Mouse (Mus musculus) midbrain, embryonic 11.5 days (tissue): ENCODE data around the gene Als2cl. TPM values are rescaled to one million over a fixed set of nuclear protein-coding genes. Genes with fewer than 3 reads are reported as not detected.
A peak's percentile ranks its signal among the peaks of the same experiment; 100 is the strongest.

Experiments
- ATAC-seq: fragments of 200-750 bp; cut with Nextera tagmentation; 2 replicates; pipeline ENCODE4 v1.8.0; 2017; ENCODE audit warnings: moderate TSS enrichment, moderate library complexity; ENCODE audit not compliant: low FRiP score
- DNase-seq: peaks from one replicate; pipeline ENCODE4 v3.0.0; 2015; ENCODE audit warnings: low spot score; ENCODE audit errors: missing footprints
- H3K27ac ChIP-seq: fragments of 300-500 bp; sonication (generic); 2 replicates; pipeline ENCODE4 v1.5.1; 2014; ENCODE audit warnings: low read depth, low read length
- H3K27me3 ChIP-seq: fragments of 300-500 bp; sonication (generic); 2 replicates; pipeline ENCODE4 v1.6.1; 2014; ENCODE audit warnings: mild to moderate bottlenecking, low read length, moderate library complexity, mixed read lengths; ENCODE audit not compliant: control insufficient read depth, insufficient read depth
- H3K36me3 ChIP-seq: fragments of 300-500 bp; sonication (generic); 2 replicates; pipeline ENCODE4 v1.6.1; 2014; ENCODE audit warnings: mild to moderate bottlenecking, low read length, moderate library complexity, mixed read lengths; ENCODE audit not compliant: control insufficient read depth, insufficient read depth
- H3K4me1 ChIP-seq: fragments of 300-500 bp; sonication (generic); 2 replicates; pipeline ENCODE4 v1.6.1; 2014; ENCODE audit warnings: low read length; ENCODE audit not compliant: control insufficient read depth, insufficient read depth
- H3K4me2 ChIP-seq: fragments of 300-500 bp; sonication (generic); 2 replicates; pipeline ENCODE4 v1.6.1; 2014; ENCODE audit warnings: mild to moderate bottlenecking, moderate library complexity
- H3K4me3 ChIP-seq: fragments of 300-500 bp; sonication (generic); 2 replicates; pipeline ENCODE4 v1.5.1; 2014; ENCODE audit warnings: low read depth, low read length
- H3K9ac ChIP-seq: fragments of 300-500 bp; sonication (generic); 2 replicates; pipeline ENCODE4 v1.6.1; 2014; ENCODE audit warnings: low read length
- H3K9me3 ChIP-seq: fragments of 300-500 bp; sonication (generic); 2 replicates; pipeline ENCODE4 v1.6.1; 2016; ENCODE audit warnings: low read length; ENCODE audit not compliant: control insufficient read depth
- WGBS: fragments of 180-500 bp; shearing (Covaris S2); extraction: QIAGEN DNeasy Blood & Tissue Kit; methylation state at CpG from one replicate; pipeline ENCODE4 v1.1.7; 2014; 5-methylcytosine and 5-hydroxymethylcytosine counted together
- polyA plus RNA-seq: library from polyadenylated mRNA; unstranded; fragments of >200 nt; fragmentation: Nextera tagmentation; extraction: Ambion mirVana; gene quantifications from 2 replicates; pipeline ENCODE4 v1.2.1, GENCODE M21; 2014

The Als2cl gene
- polyA plus RNA-seq, 1 experiment from 2014 or later = 0.71 TPM

DNA sequence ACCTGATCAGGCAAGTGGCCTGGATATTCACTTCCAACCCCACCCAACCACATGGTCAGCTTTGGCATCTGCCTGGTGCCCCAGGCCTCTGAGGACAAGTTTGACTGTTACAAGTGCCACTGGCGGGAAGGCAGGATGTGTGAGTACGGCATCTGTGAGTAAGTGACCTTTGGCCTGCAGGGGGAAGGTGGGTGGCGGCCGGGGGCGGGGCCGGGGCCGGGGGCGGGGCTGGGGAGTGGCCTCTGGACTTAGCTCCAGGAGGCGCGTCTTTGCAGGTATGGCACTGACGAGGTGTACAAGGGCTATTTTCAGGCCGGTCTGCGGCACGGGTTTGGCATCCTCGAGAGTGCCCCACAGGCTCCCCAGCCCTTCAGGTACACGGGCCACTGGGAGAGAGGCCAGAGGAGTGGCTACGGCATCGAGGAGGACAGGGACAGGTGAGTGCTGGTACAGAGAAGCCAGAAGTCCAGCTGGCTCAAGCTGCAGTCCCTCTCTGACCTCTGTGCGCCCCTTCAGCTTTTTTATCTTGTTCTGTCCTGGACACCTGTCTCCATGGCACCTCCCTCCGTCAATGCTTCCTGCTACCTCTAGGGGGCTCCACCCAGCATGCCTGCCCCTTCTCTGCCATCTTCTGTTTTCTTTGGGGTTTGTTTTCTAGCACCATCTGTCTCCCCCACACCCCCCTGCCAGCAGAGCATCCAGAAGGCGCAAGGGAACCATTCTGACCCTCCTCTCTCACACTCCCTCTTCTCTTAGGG is 10.5 kb downstream of the Als2cl start:
- Histone ChIP-seq H3K4me2 (no peak overlapping the region), H3K4me3 (no peak overlapping the region), H3K4me1 (no peaks in the 10 kb centered on the region), H3K27me3 (no peaks in the 10 kb centered on the region), H3K36me3 (no peaks in the 10 kb centered on the region), H3K9ac (no peak overlapping the region), H3K27ac (no peak overlapping the region), H3K9me3 (no peaks in the 10 kb centered on the region)
- ATAC-seq = 0 out of 2 replicates have a peak, but pooled peaks have one; percentile 25
- 15% methylated on average over 21 of the region's 21 CpGs for WGBS
- no peak for DNase-seq

DNA sequence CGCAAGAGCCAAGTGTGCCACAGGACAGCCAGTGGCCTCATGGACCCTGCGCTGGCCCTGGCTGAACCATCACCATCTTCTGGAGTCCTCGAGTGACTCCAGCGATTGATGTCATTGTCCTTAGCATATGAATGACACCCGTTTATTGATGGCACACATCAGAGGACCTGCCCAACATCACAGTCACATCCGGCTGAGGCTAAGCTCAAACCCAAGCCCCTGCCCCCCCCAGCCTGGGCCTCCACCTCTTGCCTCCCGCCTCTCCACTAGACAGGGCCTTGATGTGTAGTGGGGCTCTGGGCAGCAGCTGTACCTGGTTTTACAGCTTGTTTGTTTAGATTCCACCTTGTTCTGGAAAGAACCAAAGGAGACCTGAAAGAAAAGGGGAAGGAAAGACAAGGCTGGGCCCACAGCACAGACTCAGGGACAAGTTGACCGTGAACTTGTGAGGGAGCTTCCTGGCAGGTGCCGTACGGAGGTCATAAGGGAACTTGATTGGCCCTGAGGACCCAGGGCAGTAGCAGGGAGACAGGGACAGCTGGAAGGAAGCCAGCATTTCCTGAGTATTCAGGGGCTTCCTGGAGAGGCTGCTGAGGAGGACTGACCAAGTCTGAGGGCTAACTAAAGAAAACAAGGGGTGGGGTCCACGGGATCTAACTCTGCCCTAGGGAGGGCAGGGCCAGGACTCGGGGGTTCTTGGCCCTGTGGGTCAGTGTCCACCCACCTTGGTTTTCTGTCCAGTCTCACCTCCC is 11.6 kb downstream of the Als2cl start:
- Histone ChIP-seq H3K36me3 (no peaks in the 10 kb centered on the region), H3K9me3 (no peaks in the 10 kb centered on the region), H3K4me1 (no peaks in the 10 kb centered on the region), H3K27ac (no peak overlapping the region), H3K4me2 (no peak overlapping the region), H3K27me3 (no peaks in the 10 kb centered on the region), H3K9ac (no peak overlapping the region), H3K4me3 (no peak overlapping the region)
- DNase-seq (no peak), ATAC-seq (no peak)
- 87% methylated on average over 12 of the region's 12 CpGs for WGBS

DNA sequence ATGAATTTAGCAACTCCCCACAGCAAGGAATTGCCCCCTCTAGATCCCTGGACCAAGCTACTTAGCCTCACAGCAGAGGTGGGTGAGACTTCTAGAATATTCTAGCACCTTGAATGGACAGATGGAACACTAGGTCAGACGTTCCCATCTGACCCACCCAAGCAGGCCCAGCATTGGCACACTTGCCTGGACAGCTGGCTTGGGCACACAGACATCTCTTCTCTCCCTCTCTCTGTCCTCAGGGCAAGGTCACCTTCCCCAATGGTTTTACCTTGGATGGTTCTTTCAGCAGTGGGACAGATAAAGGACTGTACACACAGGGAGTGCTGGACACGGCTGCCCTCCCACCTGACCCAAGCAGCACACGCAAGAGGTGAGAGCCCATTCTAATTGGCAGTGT is 12.9 kb downstream of the Als2cl start:
- Histone ChIP-seq H3K9me3 (no peaks in the 10 kb centered on the region), H3K36me3 (no peaks in the 10 kb centered on the region), H3K27ac (no peak overlapping the region), H3K27me3 (no peaks in the 10 kb centered on the region), H3K4me2 (no peak overlapping the region), H3K4me3 (no peak overlapping the region), H3K9ac (no peak overlapping the region), H3K4me1 (no peaks in the 10 kb centered on the region)
- no peak for DNase-seq
- no peak for ATAC-seq
- WGBS = 78% methylated on average over 3 of the region's 3 CpGs

DNA sequence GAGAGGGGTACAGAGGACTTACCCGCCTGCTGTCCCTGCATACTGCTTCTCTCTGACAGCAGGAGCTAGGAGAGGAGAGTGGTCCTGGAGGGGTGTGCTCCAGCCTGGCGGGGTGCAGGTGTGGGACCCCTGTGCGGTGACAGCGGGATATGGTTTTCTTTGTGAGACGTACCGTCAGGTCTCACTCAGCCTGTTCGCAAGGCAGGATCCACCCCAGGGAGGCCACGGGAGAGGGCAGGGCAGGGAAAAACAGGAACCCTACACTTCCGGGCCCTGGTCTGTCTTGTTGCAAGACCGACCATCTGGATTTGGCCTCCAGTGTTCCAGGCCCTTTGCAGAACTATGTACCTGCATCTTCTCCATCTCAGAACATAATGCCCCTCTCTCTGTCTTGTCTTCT is 13.8 kb downstream of the Als2cl start:
- H3K27me3 ChIP-seq = no peaks in the 10 kb centered on the region
- DNase-seq (no peak), ATAC-seq (no peak)
- H3K4me3 ChIP-seq = no peak overlapping the region
- H3K36me3 ChIP-seq = no peaks in the 10 kb centered on the region
- H3K9me3 ChIP-seq = no peaks in the 10 kb centered on the region
- H3K4me1 ChIP-seq = no peaks in the 10 kb centered on the region
- 57% methylated on average over 10 of the region's 10 CpGs for WGBS
- no peak overlapping the region for H3K27ac ChIP-seq
- no peak overlapping the region for H3K4me2 ChIP-seq
- no peak overlapping the region for H3K9ac ChIP-seq

DNA sequence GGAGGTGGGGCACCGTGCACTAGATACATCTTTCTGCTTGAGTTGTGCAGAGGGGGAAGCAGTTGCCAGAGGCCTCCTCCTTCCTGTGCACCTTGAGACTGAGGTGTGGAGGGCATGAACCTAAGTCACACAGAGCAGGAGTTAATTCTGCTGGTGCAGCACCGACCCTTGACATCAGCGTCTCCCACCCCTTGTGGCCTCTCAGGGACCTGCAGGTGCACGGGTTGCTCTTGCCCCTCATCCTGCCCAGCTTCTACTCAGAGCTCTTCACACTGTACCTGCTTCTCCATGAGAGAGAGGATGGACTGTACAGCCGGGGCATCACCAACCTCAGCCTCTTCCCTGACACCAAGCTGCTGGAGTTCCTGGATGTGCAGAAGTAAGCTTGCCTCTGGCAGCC is 15.8 kb downstream of the Als2cl start:
- Histone ChIP-seq H3K27me3 (no peaks in the 10 kb centered on the region), H3K36me3 (no peaks in the 10 kb centered on the region), H3K27ac (no peak overlapping the region), H3K9ac (no peak overlapping the region), H3K9me3 (no peaks in the 10 kb centered on the region), H3K4me2 (no peak overlapping the region), H3K4me3 (no peak overlapping the region), H3K4me1 (no peaks in the 10 kb centered on the region)
- DNase-seq (no peak), ATAC-seq (no peak)
- 60% methylated on average over 5 of the region's 5 CpGs for WGBS

DNA sequence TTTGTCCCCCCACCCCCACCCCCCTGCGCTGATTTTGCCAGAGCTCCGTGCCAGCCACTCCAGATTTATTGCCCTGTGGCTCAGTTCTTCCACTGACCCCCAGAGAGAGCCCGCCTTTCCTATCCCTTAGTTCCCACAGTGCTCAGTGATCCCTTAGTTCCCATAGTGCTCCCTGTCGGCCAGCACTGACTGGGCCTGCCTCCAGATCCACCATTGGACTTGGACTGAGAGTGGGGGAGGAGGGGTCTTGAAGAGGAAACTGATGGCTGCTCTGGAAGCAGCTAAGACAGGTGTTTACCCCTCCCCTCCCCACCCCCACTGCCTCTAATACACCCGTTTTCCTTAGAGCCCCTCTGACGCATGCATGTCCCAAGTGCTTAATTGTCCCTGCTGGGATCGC is 16.3 kb downstream of the Als2cl start:
- H3K27me3 ChIP-seq = no peaks in the 10 kb centered on the region
- no peaks in the 10 kb centered on the region for H3K36me3 ChIP-seq
- WGBS = 19% methylated on average over 7 of the region's 7 CpGs
- no peaks in the 10 kb centered on the region for H3K4me1 ChIP-seq
- no peak for DNase-seq
- H3K9ac ChIP-seq = no peak overlapping the region
- no peak overlapping the region for H3K27ac ChIP-seq
- no peak overlapping the region for H3K4me3 ChIP-seq
- no peaks in the 10 kb centered on the region for H3K9me3 ChIP-seq
- peak overlapping the region; percentile 25 for H3K4me2 ChIP-seq
- ATAC-seq = peak; percentile 33; the same call in 1 of the 2 replicates

DNA sequence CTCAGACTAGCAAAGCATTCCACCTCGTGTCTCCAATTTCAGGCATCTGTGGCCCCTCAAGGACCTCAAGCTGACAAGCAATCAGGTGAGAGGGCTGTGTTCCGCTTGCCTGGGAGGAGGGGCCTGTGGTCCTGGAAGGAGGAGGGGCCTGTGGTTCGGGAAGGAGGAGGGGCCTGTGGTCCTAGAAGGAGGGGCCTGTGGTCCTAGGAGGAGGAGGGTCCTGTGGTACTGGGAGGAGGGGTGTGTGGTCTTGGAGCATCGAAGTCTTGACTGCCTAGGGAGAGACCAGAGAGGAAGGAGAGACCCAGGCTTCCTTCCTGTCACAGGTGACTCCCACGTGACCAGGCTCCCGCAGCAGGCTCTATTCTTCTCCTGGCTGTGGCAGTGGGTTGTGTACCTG is 16.9 kb downstream of the Als2cl start:
- Histone ChIP-seq H3K9ac (no peak overlapping the region), H3K27me3 (no peaks in the 10 kb centered on the region), H3K4me1 (no peaks in the 10 kb centered on the region), H3K36me3 (no peaks in the 10 kb centered on the region), H3K4me2 (peak overlapping the region; percentile 25), H3K9me3 (no peaks in the 10 kb centered on the region), H3K4me3 (no peak overlapping the region), H3K27ac (no peak overlapping the region)
- DNase-seq (no peak), ATAC-seq (peak; percentile 73)
- whole genome bisulfite sequencing = 7% methylated on average over 6 of the region's 6 CpGs

DNA sequence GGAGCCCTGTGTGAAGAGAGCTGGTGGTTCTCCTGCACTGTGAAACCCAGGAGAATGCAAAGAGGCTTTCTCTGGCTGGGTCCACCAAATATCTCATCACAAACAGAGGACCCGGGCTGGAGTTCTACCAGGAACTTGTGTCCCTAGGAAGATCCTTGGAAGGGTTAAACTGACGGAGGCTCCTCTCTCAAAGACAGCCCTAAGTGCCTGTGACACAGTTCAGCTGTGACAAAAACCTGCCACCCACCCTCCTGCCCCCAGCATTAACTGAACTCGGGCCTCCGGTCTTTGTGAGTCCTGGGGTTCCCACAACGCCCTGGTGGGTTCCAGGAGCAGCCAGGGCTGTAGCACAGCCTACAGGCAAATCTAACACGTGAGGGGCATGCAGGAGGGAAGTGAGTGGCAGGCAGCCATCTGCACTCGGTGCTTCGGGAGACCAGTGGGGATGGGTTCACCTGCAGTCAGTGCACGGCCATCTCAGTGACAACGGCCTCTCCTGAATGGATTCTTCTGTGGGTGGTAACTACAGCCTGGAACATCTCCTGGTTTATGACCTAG is 19.9 kb downstream of the Als2cl start:
- Histone ChIP-seq H3K4me1 (no peaks in the 10 kb centered on the region), H3K36me3 (no peaks in the 10 kb centered on the region), H3K9me3 (no peaks in the 10 kb centered on the region), H3K4me3 (no peak overlapping the region), H3K4me2 (no peak overlapping the region), H3K27me3 (no peaks in the 10 kb centered on the region), H3K27ac (no peak overlapping the region), H3K9ac (no peak overlapping the region)
- DNase-seq (no peak), ATAC-seq (no peak)
- 74% methylated on average over 10 of the region's 10 CpGs for WGBS

DNA sequence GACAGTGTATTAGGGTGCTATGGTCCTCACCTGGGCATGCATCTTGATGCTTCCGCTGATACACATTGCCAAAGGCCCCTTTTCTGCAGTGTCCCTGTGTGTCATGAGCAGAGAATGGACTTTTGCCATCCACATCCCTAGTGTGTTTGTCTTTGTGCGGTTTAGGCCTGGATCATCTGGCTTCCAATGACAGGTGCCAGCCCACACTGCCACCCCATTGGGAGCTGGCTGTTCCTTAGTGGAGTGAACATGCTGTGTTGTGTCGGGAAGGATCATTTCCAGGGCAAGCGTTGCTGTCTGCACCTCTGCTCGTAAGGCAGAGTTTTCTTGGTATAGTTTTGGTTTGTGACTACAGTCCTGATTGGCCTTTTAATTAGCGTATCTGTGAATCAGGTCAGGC is 21.5 kb downstream of the Als2cl start:
- ATAC-seq (no peak), DNase-seq (no peak)
- Histone ChIP-seq H3K9me3 (no peaks in the 10 kb centered on the region), H3K4me1 (no peaks in the 10 kb centered on the region), H3K27me3 (no peaks in the 10 kb centered on the region), H3K27ac (no peak overlapping the region), H3K4me2 (no peak overlapping the region), H3K36me3 (no peaks in the 10 kb centered on the region), H3K4me3 (no peak overlapping the region), H3K9ac (no peak overlapping the region)
- WGBS = 91% methylated on average over 6 of the region's 6 CpGs
